Mouse (Mus musculus) bone marrow, adult 2 months (tissue): ENCODE results near the gene Gm11034. TPM values are rescaled to one million over a fixed set of nuclear protein-coding genes. Genes with fewer than 3 reads are reported as not detected.

ENCODE experiments used
- H3K27ac ChIP-seq: fragments of 200-500 bp; 2 replicates; pipeline ENCODE4 v1.5.1; 2012; ENCODE audit warnings: low read depth, mild to moderate bottlenecking, control low read depth, inconsistent platforms, low read length; ENCODE audit not compliant: control insufficient read depth, poor library complexity, insufficient read depth
- H3K4me1 ChIP-seq: fragments of 200-500 bp; 2 replicates; pipeline ENCODE4 v1.6.1; 2011; ENCODE audit warnings: low read length; ENCODE audit not compliant: control insufficient read depth, insufficient read depth
- H3K4me3 ChIP-seq: fragments of 200-500 bp; replicated peaks from 2 replicates; pipeline ENCODE3; 2011; ENCODE audit warnings: mild to moderate bottlenecking, low read depth, low read length, control low read depth; ENCODE audit not compliant: control insufficient read depth
- CTCF ChIP-seq: fragments of 200-500 bp; IDR thresholded peaks from 2 replicates; pipeline ENCODE4 v1.5.1; 2011; ENCODE audit warnings: low read length, control low read depth; ENCODE audit not compliant: control insufficient read depth, insufficient read depth
- POLR2A ChIP-seq: fragments of 200-500 bp; IDR thresholded peaks from 2 replicates; pipeline ENCODE4 v1.6.1; 2011; ENCODE audit warnings: low read depth, mild to moderate bottlenecking, control low read depth, low read length, borderline replicate concordance; ENCODE audit not compliant: control insufficient read depth
- WGBS: fragments of 180-500 bp; shearing (Covaris S2); methylation state at CpG from one replicate; pipeline ENCODE4 v1.1.7; 2018; 5-methylcytosine and 5-hydroxymethylcytosine counted together
- polyA plus RNA-seq: library from polyadenylated mRNA; stranded (reverse); fragments of >200 nt; gene quantifications from 2 replicates; pipeline ENCODE4 v1.2.4, GENCODE M21; 2011; ENCODE audit warnings: low replicate concordance; ENCODE audit not compliant: missing spikeins, insufficient read depth, insufficient read length

Gm11034 gene
- polyA plus RNA-seq, 1 experiment: not detected

GRCm38 (mm10) chr8:72197997-72198396 lies 15.4 kb downstream of the Gm11034 start:
- no peak overlapping the region for H3K4me3 ChIP-seq
- peaks cover 1% of the 10 kb centered on the region; the same call in 1 of the 2 replicates for H3K4me1 ChIP-seq
- no peak overlapping the region for H3K27ac ChIP-seq
- TF ChIP-seq CTCF (no peak), POLR2A (no peak)
- 81% methylated on average over 8 of the region's 8 CpGs for WGBS

- peaks cover 5% of the 10 kb centered on the region for H3K4me1 ChIP-seq
- no peak overlapping the region for H3K27ac ChIP-seq
- H3K4me3 ChIP-seq: no peak overlapping the region
- TF ChIP-seq POLR2A: no peak
- no peak for TF ChIP-seq CTCF
These were observed 21.4 kb downstream of the Gm11034 start for GRCm38 (mm10) chr8:72192065-72192464.

GRCm38 (mm10) chr8:72190215-72190539 lies 23.3 kb downstream of the Gm11034 start:
- TF ChIP-seq POLR2A (peak; percentile 25; the same call in 1 of the 2 replicates), CTCF (no peak; the same call in 1 of the 2 replicates)
- H3K27ac ChIP-seq: peak overlapping the region; percentile 92
- peaks cover 5% of the 10 kb centered on the region for H3K4me1 ChIP-seq
- 8% methylated on average over 2 of the region's 2 CpGs for WGBS
- H3K4me3 ChIP-seq: peak overlapping the region; percentile 90

GRCm38 (mm10) chr8:72189417-72190214 lies 23.8 kb downstream of the Gm11034 start, which contains the start of gene Hsh2d:
Gene Hsh2d (plus strand): TSS chr8:72189638.
- H3K4me3 ChIP-seq: peak within 1 kb of the TSS; percentile 90
- 15% methylated on average over 12 of the region's 12 CpGs for WGBS
- peaks cover 5% of the 10 kb centered on the region for H3K4me1 ChIP-seq
- peak within 1 kb of the TSS; percentile 92 for H3K27ac ChIP-seq
- TF ChIP-seq CTCF: peak; percentile 59
- no peak for TF ChIP-seq POLR2A

GRCm38 (mm10) chr8:72187793-72188331 lies 25.6 kb downstream of the Gm11034 start:
- peaks cover 12% of the 10 kb centered on the region for H3K4me1 ChIP-seq
- H3K4me3 ChIP-seq: no peak overlapping the region
- TF ChIP-seq POLR2A (no peak), CTCF (no peak)
- no peak overlapping the region for H3K27ac ChIP-seq
- 85% methylated on average over 2 of the region's 2 CpGs for WGBS

- 10% methylated on average over 2 of the region's 2 CpGs for WGBS
- Histone ChIP-seq H3K27ac (peak overlapping the region; percentile 91), H3K4me1 (peaks cover 10% of the 10 kb centered on the region), H3K4me3 (no peak overlapping the region)
- no peak for TF ChIP-seq CTCF
- TF ChIP-seq POLR2A: no peak
These were observed 29.8 kb downstream of the Gm11034 start for GRCm38 (mm10) chr8:72183554-72184202.

- TF ChIP-seq CTCF: peak; percentile 79
- TF ChIP-seq POLR2A: no peak
- 64% methylated on average over 5 of the region's 5 CpGs for WGBS
- no peak overlapping the region for H3K27ac ChIP-seq
- H3K4me1 ChIP-seq: peaks cover 1% of the 10 kb centered on the region; the same call in 1 of the 2 replicates
- no peak overlapping the region for H3K4me3 ChIP-seq
These were observed 36.0 kb downstream of the Gm11034 start for GRCm38 (mm10) chr8:72177346-72177925.

- peaks cover 8% of the 10 kb centered on the region for H3K4me1 ChIP-seq
- H3K4me3 ChIP-seq: no peak overlapping the region
- 79% methylated on average over 3 of the region's 3 CpGs for WGBS
- H3K27ac ChIP-seq: peak overlapping the region; percentile 95
- TF ChIP-seq POLR2A: no peak
- no peak for TF ChIP-seq CTCF
These were observed 43.7 kb downstream of the Gm11034 start for GRCm38 (mm10) chr8:72169681-72170249.
